Mouse (Mus musculus): ENCODE data around the gene Mdh1.

DNA sequence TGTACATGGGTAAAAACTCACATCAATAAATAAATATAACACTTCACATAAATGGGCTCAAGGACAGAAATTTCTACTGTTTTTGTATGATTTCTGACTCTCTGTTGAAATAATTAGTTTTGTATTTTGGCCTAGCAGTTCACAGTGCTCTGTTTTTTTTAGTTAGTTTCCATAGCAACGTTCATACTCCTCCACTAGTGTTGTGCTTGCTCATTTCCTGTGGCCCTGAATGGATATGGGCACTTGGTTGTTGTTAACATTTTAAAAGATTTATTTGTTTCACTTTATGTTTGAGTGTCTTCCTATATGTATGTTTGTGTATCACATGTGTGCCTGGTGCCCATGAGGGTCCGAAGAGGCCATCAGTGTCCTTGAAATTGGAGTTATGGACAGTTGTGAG, 23.1 kb downstream of the Mdh1 start:
- TF ChIP-seq POLR2A (IDR thresholded peaks at IDR 0.05; ENCODE audit: extremely low read depth, insufficient read depth, low read length) (no peak), CTCF (IDR thresholded peaks at IDR 0.05; ENCODE audit: low read depth, low read length) (no peak)

Data from liver, adult 2 months (tissue).